Mouse (Mus musculus) c-Kit-positive CD71-positive TER-119-negative erythroid progenitor cells, embryonic 14.5 days (primary cell): ENCODE measurements around the gene Mmp20.

ENCODE experiments used
- DNase-seq: peaks from one replicate; pipeline ENCODE4 v3.0.0-alpha.2; 2013; ENCODE audit warnings: low read depth

The Mmp20 gene

GRCm38 (mm10) chr9:7627931-7628330 lies at the start of gene Mmp20:
Gene Mmp20, plus strand, starts transcription at chr9:7628231.
- no peak for DNase-seq

DNA sequence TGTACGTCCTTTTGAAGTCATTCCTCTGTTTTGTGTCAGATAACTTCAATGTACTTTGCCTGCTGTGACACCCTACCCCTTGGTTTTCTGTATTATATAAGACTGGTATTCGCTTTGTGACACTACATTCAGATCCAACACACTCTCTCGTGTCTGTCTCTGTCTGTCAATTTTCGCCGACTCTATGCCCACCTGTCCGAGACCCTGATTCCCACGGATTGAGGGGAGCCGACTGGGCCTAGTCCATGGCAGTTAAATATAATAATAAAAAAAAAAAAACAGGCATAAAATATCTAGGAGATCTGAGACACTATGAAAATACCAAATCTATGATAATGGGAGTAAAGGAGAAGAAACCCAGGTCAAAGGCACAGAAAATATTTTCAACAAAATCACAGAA lies 38.0 kb upstream of the Mmp20 start:
- DNase-seq: no peak

DNA sequence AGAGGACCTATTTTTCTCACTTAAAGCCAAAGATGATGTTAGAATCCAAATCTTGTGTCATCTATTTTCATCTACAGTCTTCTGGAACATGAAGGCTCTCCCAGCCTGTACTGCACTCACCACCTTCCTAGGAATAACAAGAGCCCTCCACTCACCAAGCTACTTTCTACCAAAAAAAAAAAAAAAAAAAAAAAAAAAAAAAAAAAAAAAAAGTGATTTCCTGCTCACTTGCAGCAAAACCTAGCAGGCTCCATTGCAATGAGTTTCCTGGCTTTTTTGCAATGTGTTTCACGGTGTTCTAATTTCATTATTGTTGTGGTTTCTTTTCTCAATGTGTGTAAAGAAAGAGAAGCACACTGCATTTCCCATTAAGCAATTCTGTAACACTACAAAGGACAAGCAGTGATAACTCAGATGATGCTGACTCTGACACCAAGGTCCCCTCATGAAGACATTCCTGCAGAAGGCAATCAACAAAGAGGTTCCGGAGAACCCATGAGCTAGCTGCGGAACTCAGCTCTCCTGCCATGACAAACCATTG lies 34.7 kb upstream of the Mmp20 start:
- DNase-seq: no peak

DNA sequence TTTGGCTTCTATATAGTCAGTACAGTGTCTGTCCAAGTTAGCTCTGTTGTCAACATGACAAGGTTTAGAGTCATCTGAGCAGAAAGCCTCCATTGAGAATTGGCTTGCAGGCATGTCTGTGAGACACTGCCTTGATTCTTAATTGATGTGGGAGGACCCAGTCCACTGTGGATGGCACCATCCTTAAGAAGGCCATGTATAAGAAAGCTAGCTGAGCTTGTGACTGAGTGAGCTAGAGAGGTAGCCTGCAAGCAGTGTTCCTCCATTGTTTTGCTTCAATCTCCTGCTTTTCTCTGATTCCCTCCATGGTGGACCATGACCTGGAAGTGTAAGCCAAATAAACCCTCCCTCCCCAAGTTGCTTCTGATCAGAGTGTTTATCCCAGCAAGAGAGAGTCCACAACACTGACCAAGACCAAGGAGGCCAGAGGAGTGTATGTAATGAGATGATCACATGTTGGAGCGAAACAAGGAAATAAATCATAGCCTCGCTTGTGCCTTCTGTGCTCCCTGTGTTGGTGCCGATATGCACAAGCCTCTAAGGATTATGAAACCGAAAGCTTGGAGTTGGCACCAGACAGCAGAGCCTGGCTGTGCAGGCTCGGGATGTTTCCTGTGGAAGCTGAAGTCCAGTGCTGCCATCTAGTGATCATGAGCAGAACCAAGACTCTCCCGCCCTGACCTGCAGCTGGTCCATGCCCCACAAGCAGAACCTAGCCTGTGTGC lies 33.1 kb upstream of the Mmp20 start:
- DNase-seq: peak; percentile 46

GRCm38 (mm10) chr9:7602982-7603742 lies 24.9 kb upstream of the Mmp20 start:
- DNase-seq: peak; percentile 51

GRCm38 (mm10) chr9:7604005-7604404 lies 24.0 kb upstream of the Mmp20 start:
- no peak for DNase-seq

DNA sequence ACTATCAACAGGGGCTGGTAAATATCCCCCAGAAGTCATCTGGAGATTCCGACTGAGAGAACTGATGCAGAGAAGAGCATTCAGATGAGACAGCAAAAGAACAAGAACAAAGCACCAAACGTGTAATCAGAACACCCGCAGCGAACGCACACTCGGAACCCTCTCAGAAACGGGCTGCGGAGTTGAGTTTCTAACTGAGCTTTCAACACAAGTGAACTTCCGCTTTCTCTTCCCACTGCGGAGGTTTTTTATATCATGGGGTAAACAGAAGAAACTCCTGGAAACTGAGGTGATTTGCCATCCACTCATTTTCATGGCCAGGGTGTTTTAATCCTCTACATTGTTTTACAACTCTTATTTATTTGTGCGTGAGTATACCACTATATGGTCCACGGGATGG lies 22.4 kb upstream of the Mmp20 start:
- no peak for DNase-seq

- no peak for DNase-seq
Observed at GRCm38 (mm10) chr9:7622582-7622981, 5.4 kb upstream of the Mmp20 start.

DNA sequence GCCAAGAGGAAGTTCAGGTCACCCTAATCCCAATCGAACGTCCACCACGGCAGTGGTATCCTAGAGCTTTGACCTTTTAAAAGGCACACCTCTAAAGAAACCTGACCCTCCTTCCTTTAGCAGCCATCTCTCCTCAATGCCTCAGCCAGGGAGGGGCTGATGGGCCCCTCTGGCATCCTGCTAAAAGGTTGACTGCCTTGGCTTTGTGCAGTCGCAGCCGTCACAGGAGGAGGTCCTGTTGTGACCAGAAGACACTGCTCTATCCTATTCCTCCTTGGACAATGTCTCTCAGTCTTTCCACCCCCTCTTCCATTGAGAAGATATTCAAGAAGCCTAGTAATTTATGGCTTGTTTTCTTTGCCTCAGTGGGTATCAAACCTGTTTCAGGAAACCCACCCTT lies 5.9 kb downstream of the Mmp20 start:
- no peak for DNase-seq

- DNase-seq: no peak
Observed at GRCm38 (mm10) chr9:7647901-7648300, 19.9 kb downstream of the Mmp20 start.

- no peak for DNase-seq
Observed at GRCm38 (mm10) chr9:7650397-7651180, 22.6 kb downstream of the Mmp20 start.

DNA sequence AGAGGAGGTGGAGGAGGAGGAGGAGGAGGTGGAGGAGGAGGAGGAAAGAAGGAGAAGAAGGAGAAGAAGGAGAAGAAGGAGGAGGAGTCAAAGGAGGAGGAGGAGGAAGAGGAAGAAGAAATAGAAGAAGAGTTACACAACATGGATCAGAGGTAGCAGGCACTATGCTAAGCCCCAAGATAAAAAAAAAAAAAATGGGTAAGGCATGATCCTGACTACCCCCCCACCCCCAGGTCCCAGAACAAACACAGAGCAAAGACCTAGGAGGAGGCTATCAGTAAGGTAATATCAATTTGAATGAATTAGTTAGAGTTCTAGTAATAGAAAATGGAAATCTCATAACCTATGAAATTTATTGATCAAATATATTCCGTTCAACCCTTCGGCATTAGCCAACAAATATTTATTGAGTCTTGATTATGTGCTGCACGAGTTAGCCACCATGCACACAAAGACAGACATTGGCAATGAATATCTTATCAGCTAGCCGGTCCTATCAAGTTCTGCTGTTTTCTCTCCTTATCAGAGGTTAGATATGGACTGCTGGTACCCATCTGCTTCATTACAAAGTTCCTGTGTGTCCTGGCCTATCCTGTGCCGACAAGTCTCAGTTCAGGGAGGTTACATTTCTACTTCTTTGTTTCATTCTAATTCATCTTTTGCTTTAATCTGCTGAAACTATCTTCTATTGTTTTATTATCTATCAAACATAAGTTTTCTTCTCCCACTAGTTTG lies 24.5 kb downstream of the Mmp20 start:
- DNase-seq: no peak

DNA sequence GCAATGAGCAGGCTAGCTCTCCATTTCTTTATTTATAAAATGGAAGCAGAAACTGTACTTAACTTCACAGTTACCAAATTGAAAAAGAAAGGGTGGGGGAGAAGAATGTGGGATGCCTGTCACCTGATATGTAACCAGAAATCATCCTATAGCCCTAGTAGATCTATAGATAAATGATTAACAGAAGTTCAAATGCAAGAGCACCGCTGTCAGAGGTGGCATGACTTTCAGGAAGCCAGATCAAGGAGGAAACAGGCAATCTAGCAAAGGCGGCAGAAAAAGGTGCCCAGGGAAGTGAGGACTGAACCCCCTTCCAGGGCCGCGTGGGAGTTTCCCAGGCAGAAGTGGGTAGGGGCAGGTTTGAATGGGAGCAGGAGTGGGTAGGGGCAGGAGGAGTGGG lies 29.9 kb downstream of the Mmp20 start:
- no peak for DNase-seq

DNA sequence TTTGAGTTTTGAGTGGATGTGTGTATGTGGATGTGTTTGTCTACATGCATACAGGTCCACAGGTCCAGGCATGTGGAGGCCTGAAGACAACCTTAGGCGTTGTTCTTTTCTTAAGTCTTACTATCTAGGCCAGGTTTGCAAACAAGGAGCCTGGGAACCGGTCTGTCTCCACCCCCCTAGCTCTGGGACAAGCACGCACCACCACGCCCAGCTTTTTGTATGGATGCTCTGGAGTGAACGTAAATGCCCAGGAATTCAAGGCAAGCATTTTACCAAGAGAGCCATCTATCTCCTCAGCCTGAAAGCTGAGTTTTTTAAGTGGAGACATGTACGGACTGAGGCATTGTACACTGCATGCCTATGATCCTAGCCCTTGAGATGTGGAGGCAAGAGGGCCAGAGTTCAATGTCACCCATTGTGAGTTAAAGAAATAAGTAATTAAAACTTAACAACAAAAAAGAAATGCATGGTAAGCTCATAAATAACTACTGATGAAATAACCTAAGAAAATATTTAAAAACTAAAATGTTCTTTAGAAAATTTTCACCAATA lies 31.5 kb downstream of the Mmp20 start:
- no peak for DNase-seq

- no peak for DNase-seq
Observed at GRCm38 (mm10) chr9:7661371-7661770, 33.3 kb downstream of the Mmp20 start.

GRCm38 (mm10) chr9:7669674-7670073 lies 41.6 kb downstream of the Mmp20 start:
- DNase-seq: no peak

DNA sequence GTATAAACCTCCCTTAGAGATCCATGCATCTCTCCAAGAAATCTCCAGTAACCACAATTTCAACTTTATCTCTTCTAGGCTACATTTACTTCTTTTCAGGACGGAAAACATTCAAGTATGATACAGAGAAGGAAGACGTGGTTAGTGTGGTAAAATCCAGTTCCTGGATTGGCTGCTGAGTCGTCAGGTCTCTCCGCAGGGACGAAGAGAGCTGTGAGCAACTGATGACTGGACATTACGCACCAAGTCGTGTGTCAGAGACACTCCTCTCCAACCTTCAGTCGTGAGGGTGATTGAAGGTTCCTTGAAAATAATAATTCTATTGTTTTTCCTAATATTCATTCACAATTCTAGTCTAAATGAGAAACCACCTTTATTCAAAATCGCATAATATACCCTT lies 45.0 kb downstream of the Mmp20 start:
- DNase-seq: no peak

- no peak for DNase-seq
Observed at GRCm38 (mm10) chr9:7678154-7678837, 50.3 kb downstream of the Mmp20 start.

DNA sequence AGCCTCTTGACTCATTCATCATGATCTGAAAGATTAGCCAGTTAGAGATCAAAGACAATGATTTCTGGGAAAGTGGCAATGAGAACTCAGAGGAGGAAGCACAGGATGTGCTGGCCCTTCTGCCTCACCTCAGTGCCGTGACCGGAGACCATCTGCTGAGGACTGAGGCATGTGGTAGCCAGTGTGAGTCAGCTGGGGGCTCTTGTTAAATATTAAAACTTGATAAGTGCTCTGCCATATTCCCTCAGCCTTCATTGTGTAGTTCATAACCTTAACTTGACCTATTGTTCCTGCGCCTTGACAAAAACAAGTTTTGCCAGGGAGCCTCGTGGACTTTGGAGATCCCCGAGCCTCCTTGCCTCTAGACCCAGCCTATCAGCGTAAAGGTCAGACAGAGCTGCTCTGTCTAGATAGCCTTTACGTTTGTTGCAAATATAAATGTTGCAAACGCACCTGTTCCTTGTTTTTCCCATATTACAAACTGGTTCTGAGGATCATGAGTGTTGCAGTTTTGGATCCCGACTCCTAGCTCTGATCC lies 54.1 kb downstream of the Mmp20 start:
- no peak for DNase-seq

- DNase-seq: no peak
Observed at GRCm38 (mm10) chr9:7686024-7686423, 58.0 kb downstream of the Mmp20 start.

DNA sequence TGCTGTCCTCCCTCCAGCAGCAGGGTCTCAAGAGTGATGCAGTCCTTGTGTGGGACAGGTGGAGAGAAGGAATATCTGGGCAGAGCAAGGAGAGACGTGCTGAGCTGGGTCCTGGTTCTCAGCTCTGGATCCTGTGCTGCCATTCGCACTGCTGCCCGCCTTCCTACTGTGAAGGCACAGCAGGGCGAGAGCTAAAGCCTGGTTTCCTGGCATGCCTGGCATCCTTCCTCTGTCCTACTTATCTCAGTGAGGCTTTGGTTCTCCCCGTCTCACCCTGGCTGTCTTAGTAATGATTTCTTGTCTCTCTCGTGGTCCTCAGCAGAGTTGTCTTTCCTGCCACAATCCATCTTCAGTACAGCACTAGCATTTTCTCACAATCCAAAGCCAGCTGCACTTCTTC lies 61.8 kb downstream of the Mmp20 start:
- DNase-seq: no peak
